Mouse (Mus musculus) ES-E14 (cell line): Measurements from ENCODE around the gene Gm28047.
A peak's percentile ranks its signal among the peaks of the same experiment; 100 is the strongest.

Experiments
- CHD2 ChIP-seq: IDR thresholded peaks from 2 replicates; pipeline ENCODE4 v1.6.1; 2014; ENCODE audit warnings: mild to moderate bottlenecking, low read depth, low read length, inconsistent platforms
- HCFC1 ChIP-seq: IDR thresholded peaks from 2 replicates; pipeline ENCODE4 v1.6.1; 2012; ENCODE audit warnings: low read length, inconsistent platforms, borderline replicate concordance; ENCODE audit not compliant: insufficient read depth
- MAFK ChIP-seq: IDR thresholded peaks from 2 replicates; pipeline ENCODE4 v1.6.1; 2014; ENCODE audit warnings: mild to moderate bottlenecking, low read depth, low read length, inconsistent platforms; ENCODE audit not compliant: insufficient read depth
- ZC3H11A ChIP-seq: IDR thresholded peaks from 2 replicates; pipeline ENCODE4 v1.6.1; 2012; ENCODE audit warnings: low read depth, mild to moderate bottlenecking, inconsistent platforms, low read length, borderline replicate concordance
- ZNF384 ChIP-seq: IDR thresholded peaks from 2 replicates; pipeline ENCODE4 v1.6.1; 2012; ENCODE audit warnings: low read depth, low read length, inconsistent platforms

DNA sequence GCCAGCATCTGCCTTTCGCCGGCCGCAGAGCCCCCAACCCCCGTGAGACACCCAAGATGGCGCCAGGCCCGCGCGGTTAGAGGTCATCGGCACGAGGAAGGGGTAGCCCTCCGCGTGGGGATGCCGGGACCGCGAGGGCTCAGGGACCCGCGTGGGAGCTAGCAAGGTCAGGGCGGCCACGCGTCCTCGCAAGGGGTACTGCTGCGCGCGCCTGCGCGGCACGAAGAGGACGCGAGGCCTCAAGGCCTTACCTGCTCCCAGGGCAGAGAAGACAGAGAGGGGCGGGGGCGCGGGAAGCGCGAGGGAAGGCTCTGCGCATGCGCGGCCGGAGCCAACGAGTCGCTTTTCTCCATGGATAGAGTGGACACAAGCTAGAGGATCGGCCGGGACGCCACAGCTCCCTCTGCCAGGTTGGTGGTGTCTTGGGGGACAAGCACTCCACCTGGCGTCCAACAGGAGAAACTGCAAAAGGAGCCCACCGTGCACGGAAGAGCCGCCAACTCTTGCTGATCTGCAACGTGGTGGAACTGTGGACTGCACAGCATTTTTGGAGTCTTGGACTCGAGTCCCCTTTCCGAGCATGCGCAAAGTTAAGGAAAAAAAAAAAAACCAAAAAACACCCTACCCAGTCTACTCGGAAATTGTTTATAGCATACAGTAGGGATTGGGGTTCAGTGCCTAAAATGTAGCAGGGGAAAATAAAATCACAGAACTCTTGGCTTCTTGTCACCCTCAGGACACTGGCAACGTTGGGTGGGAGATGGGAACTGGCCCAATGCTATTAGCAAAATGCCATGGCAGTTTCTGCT, 46.1 kb upstream of the Gm28047 start:
- no peak for TF ChIP-seq ZC3H11A
- peak; percentile 53; the same call in 1 of the 2 replicates for TF ChIP-seq MAFK
- peak; percentile 92 for TF ChIP-seq ZNF384
- TF ChIP-seq CHD2 = no peak
- peak; percentile 83 for TF ChIP-seq HCFC1
